Mouse (Mus musculus) adrenal gland, adult (tissue): ENCODE results near the gene Kcnd3.

Experiments
- DNase-seq, 2 experiments: peaks; one replicate each; pipeline ENCODE4 v3.0.0; 2022 to 2023; ENCODE audit warnings: low spot score in 1 of 2; ENCODE audit not compliant: inconsistent age in 2 of 2

The Kcnd3 gene

GRCm38 (mm10) chr3:105648889-105649567 lies 196.9 kb downstream of the Kcnd3 start:
- DNase-seq = no peak

- DNase-seq = no peak
Observed at GRCm38 (mm10) chr3:105653544-105654380, 201.6 kb downstream of the Kcnd3 start.

GRCm38 (mm10) chr3:105655031-105655585 lies 203.0 kb downstream of the Kcnd3 start:
- no peak for DNase-seq

GRCm38 (mm10) chr3:105660530-105660929 lies 208.4 kb downstream of the Kcnd3 start:
- DNase-seq = no peak

- no peak for DNase-seq
Observed at GRCm38 (mm10) chr3:105663043-105663442, 210.9 kb downstream of the Kcnd3 start.

GRCm38 (mm10) chr3:105665105-105665765 lies 213.1 kb downstream of the Kcnd3 start:
- no peak for DNase-seq

- no peak for DNase-seq
Observed at GRCm38 (mm10) chr3:105666996-105667523, 214.9 kb downstream of the Kcnd3 start.

- no peak for DNase-seq
Observed at GRCm38 (mm10) chr3:105668161-105668560, 216.0 kb downstream of the Kcnd3 start.

- no peak for DNase-seq
Observed at GRCm38 (mm10) chr3:105669776-105670175, 217.6 kb downstream of the Kcnd3 start.

GRCm38 (mm10) chr3:105670801-105671200 lies 218.7 kb downstream of the Kcnd3 start:
- no peak for DNase-seq

- peak; percentile 66 to 92 for DNase-seq
Observed at GRCm38 (mm10) chr3:105674595-105675218, 222.6 kb downstream of the Kcnd3 start.

GRCm38 (mm10) chr3:105675932-105676331 lies 223.8 kb downstream of the Kcnd3 start:
- no peak for DNase-seq

GRCm38 (mm10) chr3:105680346-105680745 lies 228.2 kb downstream of the Kcnd3 start:
- DNase-seq = no peak

GRCm38 (mm10) chr3:105686394-105687323 lies 234.5 kb downstream of the Kcnd3 start:
- peak in 1 of 2 experiments; percentile 47 for DNase-seq

- peak; percentile 96 to 98 for DNase-seq
Observed at GRCm38 (mm10) chr3:105687324-105688060, 235.4 kb downstream of the Kcnd3 start, which contains the start of gene Ddx20. Gene Ddx20, minus strand, starts transcription at chr3:105687574.

GRCm38 (mm10) chr3:105688536-105688935 lies 236.4 kb downstream of the Kcnd3 start:
- no peak for DNase-seq

GRCm38 (mm10) chr3:105693327-105694080 lies 241.4 kb downstream of the Kcnd3 start:
- DNase-seq = no peak
